Mouse (Mus musculus): ENCODE measurements around the gene Wt1.

The Wt1 gene

GRCm38 (mm10) chr2:105126691-105127530, 582 bp downstream of the Wt1 start:
- in situ Hi-C loops (cut with MboI, MseI): no loop called here

DNA sequence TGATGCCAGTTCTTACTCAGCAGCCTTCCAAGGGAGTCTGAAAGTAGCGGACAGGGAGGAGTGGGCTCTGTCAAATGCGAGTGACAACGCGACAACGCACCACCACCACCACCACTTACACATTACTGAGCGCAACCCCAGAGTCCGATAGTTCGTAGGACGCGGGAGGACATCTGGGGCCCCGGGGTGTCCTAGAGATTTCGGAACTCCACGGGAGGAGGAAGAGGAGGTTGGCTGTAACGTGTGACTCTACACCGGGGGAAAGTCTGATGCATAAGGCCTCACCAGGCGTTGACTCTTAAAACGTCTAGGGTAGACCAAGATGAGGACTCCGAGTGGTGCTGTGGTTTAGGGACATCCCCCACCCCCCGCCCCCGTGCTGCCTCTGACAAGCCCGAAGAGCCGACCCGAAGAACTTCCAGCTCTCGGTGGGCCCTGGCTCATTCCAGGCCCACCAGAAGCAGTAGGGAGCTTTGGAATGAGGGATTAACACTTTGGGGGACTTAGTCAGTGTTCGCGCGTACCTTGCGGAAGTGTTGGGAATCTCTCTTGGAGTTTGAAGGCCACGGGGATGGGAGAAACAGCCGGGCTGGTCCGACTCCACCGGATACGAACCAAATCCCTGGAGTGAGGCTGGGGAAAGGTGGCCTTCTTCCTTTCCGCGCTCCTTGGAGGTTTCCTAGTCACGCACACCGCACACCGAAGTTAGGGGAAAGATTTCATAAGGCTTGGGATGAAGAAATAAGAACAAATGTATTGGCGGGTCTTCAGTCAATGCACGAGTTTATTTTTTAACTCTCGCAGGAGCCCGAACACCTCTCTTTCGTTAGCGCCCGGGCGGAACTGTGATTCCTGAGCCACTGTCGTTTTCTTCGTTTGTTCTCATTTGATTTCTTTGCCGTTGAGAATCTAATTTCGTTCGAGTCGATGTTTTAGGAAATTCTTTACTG, 1.5 kb downstream of the Wt1 start:
- in situ Hi-C loops (cut with MboI, MseI): no loop called here

- in situ Hi-C loops (cut with MboI, MseI): no loop called here
These were observed 2.2 kb downstream of the Wt1 start for GRCm38 (mm10) chr2:105128564-105128963.

GRCm38 (mm10) chr2:105130351-105131060, 4.2 kb downstream of the Wt1 start:
- in situ Hi-C loops (cut with MboI, MseI): no loop called here

- in situ Hi-C loops (cut with MboI, MseI): no loop called here
These were observed 4.9 kb downstream of the Wt1 start for GRCm38 (mm10) chr2:105131061-105131810.

- in situ Hi-C loops (cut with MboI, MseI): no loop called here
These were observed 5.4 kb downstream of the Wt1 start for GRCm38 (mm10) chr2:105131811-105132100.

DNA sequence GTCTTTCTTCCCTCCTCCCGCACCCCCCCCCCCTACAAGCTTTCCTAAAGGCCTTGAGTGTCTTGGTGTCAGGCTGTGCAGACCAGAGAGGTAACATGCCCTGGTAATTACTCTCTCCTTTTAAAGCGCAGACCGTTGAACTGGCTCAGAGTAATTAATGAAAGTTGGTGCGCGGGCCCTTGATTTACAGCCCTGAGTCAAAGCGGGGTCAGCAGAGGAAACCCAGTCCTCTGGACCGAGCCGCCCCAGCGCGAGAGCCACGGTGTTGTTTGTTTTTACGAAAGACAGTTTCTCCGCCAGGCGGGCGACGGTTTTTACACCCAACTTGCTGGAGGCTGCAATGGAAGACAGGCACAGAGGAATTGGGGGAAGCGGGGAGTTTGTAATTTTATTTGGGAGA, 6.0 kb downstream of the Wt1 start:
- in situ Hi-C loops (cut with MboI, MseI): no loop called here

DNA sequence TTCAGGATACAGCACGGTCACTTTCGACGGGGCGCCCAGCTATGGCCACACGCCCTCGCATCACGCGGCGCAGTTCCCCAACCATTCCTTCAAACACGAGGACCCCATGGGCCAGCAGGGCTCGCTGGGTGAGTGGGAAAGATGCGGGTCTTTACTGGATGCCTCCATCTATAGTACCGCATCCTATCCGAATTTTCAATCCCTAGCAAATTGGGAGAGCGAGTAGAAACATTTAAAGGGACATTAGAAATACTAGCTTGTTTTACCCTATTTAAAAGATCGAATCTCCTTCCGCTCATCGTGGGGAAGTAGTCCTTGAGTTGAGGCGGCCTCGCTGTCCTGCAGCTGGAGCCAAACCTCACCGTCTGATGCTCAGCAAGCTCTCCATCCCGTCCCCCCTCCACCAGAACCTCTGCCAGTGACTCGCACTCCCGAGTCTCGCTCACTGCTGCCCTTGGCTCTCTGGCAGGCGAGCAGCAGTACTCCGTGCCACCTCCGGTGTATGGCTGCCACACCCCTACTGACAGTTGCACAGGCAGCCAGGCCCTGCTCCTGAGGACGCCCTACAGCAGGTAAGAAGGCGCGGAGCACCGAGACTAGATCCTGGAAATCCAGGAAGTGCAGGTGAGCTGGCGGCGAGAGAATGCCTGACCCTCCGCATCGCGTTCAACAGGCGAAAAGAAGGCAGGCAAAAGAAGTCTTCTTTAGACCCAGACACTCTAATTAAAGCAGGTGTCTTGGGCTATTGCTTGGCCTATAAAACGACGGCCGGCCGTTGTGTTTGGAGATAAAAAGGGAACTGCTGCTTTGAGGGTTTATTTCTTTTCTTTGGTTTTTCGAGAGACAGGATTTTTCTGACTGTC, 6.8 kb downstream of the Wt1 start:
- in situ Hi-C loops (cut with MboI, MseI): no loop called here

DNA sequence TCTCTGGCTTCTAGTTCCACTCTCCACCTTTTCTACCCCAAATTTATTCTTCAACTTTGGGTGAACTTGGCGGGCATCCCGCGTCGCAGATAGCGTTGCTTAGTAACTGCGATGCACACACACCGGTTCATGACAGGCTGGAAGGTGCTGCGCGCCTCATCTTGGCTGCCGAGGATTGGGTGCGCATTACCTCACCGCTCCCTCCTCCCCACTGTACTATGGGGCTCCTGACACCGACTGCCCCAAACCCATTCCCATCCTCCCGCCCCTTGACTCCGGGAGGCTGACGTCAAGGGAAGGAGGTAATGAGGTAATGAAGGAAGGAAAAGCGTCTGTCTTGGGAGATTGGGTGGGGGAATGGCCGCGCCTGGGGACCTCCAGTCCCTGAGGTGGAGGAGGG, 8.0 kb downstream of the Wt1 start:
- in situ Hi-C loops (cut with MboI, MseI): no loop called here

DNA sequence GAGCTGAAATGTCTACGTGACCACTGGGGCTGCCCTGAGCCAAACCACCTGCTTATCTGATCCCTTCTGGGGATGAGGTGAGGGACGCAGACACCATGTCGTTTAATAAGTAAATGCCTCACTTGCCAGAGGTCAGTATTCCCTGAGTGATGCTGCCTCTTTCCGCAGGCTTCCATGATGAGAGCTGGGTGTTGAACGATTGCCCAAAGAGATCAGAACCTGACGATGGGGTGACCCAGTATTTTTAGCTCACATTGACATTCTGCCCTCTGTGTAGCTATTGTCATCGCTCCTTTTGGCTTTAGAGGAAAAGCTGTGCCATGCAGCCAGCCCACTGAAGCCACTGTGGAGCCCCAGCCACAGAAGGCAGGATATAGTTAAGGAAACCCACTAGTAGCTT, 13.1 kb downstream of the Wt1 start:
- in situ Hi-C loops (cut with MboI, MseI): no loop called here

DNA sequence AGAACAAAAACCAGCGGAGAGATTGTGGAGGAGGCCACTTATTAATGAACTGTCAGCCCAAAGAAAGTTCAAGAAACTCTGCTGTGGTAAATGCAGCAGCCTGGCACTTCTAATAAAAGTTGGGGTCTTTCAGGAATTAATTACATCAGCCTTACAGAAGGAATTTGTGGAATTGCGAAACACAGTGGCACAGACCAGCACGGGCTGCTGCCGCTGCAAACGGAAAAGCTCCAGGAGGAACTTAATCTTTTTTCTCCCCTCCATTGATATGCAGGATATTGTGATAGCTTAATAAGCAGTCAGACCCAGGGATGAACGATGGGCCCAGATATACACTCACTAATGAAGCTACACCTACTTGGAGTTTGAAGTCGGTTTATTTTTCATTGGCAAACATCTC, 15.0 kb downstream of the Wt1 start:
- in situ Hi-C loops (cut with MboI, MseI): no loop called here

DNA sequence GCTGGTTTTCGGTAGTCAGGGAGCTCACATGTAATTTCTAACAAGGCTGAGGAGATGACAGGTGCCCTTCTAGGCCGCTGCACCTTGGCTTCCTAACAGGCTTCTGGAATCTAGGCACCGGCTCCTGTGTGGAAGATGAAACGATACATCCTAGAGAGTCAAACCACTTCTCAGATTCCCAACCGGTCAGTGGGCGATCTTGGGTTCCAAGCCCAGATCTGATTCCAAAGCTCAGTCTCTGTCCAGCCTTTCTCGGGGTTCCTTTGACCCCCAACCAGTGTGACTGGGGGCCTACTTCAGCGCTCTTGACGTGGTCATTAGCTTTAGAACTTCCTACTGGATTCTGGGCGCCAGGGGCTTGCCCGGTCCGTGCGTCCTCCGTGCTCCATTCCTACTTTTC, 17.4 kb downstream of the Wt1 start:
- in situ Hi-C loops (cut with MboI, MseI): no loop called here

DNA sequence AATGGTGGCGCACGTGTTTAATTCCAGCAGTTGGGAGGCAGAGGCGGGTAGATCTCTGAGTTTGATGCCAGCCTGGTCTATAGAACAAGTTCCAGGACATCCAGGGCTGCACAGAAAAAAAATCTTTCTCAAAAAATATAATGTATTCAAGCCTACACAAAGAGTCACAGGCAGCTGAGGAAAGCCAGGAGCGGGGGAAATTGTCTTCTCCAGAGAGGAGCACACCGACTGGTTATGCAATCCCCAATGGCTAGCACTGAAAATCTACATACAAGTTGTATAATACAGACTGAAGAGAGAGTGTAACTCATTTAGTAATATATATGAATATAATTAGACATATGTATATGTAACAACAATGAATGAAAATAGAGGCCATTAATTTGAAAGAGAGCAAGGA, 25.2 kb downstream of the Wt1 start:
- in situ Hi-C loops (cut with MboI, MseI): no loop called here

DNA sequence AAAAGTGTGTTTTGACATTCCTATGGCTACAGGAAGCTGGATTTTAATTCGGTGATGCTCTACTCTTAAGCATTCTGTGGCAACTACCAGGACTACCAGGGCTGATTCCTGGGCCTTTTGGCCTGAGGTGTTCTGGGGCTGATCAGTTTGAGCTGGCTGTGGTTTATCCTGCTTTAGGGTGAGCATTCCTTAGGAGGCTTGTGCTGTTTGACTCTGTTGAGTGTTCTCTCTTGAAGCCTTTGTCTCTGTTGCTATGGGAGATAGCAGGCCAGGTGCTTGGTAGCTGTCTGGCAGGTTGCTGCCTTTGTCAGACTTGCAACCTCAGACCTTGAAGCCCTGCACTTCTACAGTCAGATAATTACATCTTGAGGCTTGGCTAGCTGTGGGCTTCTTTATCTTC, 26.7 kb downstream of the Wt1 start:
- in situ Hi-C loops (cut with MboI, MseI): no loop called here

GRCm38 (mm10) chr2:105160949-105161348, 34.6 kb downstream of the Wt1 start:
- in situ Hi-C loops (cut with MboI, MseI): no loop called here

GRCm38 (mm10) chr2:105162763-105163162, 36.4 kb downstream of the Wt1 start:
- in situ Hi-C loops (cut with MboI, MseI): no loop called here

GRCm38 (mm10) chr2:105168137-105168536, 41.8 kb downstream of the Wt1 start:
- in situ Hi-C loops (cut with MboI, MseI): no loop called here

GRCm38 (mm10) chr2:105174254-105174653, 47.9 kb downstream of the Wt1 start:
- in situ Hi-C loops (cut with MboI, MseI): no loop called here

- in situ Hi-C loops (cut with MboI, MseI): no loop called here
These were observed 52.5 kb downstream of the Wt1 start for GRCm38 (mm10) chr2:105178871-105179270.

GRCm38 (mm10) chr2:105182501-105182900, 56.2 kb downstream of the Wt1 start:
- in situ Hi-C loops (cut with MboI, MseI): no loop called here

DNA sequence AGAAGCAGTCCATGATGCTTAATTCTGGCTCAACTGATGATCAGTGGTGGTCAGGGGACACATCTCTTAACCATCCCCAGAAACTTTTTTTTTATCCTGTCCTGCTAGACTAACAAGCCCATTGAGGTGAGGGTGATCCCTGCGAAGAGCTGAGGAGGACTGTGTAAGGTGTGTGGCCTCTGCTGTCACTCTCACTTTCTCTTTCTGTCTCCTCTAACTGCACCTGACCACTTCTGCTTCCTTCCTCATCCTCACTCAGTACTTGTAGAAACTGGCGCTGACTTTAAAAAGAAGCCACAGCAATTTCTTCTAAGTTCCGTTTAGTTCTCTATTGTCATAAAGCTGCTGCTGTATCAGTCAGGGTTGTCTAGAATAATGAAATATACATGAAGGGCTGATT, 58.8 kb downstream of the Wt1 start:
- in situ Hi-C loops (cut with MboI, MseI): no loop called here
